Mouse (Mus musculus): Measurements from ENCODE around the gene Lrrc8d.
"Not testable (repeated sequence)": the region's sequence is repeated elsewhere in the genome, so short reads cannot be mapped to it uniquely, and the experiment has no call there.

The Lrrc8d gene

DNA sequence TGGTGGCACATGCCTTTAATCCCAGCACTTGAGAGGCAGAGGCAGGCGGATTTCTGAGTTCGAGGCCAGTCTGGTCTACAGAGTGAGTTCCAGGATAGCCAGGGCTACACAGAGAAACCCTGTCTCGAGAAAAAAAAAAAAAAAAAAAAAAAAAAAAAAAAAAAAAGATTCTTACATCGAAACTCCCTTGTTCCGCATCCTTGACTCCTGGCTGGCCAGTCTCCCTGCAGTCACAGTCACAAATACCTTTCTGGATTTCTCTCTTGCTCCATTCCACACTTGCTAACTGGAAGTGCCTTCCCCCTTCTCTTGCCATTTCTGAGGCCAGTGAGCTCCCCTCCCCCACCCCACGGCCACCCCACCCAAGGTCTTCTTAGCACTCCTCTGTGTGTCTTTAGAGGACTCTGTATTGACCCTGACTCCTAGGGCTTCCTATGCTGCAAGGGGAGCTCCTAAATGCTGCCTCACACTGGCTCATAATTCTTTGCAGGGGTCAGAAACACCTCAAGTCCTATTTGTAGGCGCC, 13.9 kb upstream of the Lrrc8d start:
- not testable (repeated sequence) for DNase-seq

DNA sequence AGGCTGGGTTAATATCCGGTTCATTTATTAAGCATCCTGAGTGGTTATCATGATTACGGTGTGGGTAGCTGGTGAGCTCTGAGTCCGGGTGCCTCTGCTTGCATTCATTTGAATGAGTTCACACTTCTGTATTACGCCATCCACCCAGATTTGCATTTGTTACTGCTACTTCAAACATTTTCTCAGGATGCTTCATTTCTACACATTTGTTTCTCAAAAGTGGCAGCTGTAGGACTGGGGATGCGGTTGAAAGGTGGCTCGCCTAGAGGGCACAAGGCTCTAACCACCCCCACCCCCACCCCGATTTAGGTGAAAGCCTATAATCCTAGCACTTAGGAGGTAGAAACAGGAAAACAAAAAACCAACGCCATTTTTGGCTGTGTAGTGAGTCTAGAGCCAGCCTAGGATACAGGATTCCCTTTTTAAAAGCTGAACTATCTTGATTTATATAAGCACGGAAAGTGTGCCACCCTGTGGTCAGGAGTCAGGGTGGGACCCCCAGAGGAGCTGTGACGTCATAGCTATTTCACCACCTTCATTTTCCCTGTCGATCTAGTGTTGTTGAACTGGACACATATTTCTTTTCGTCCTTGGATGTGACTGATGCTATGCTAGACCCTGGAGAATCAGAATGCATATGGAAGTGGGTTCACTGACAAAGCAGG, 13.3 kb upstream of the Lrrc8d start:
- DNase-seq: no peak

DNA sequence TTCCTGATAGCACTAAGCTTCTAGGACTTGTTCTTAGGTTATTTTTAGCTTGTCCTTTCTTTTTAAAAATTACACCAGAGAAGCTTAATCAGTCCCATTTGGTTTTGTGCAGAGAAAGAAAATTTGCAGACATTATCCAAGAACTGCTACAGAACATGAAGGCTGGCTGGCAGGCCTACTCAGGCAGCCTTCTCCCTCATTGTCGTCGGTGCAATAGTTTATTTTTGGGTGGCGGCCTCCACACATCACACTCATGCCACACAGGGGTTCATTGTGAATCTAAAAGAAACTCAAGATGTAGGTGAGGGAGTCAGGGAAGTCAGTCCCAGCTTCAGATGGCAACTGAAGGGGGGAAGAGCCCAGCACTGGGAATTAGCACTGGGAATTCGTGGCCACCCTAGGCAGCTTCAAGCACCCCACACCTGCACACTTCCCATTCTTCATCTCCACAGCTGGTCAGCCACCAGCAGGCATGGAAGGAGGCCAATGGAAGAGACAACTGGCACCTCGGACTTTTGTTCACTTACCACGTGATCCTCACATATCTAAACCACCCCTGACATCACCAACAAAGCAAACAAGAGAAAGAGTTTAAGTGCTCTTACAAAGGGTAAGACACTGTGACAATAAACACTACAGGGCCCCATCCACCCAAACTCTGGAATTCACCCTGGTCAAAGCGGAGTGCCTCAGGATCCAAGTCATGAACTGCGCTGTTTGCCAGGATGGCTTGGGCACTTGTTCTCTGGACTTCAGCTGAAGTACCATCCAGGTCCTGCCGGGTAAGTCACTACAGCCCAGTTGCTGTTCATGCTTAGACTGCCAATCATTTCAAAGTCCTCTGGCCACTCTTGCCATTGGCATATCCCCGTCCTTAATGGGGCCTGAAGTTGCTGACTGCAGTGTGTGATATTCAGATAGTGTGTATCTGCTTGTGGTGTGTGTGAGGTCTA, 9.0 kb upstream of the Lrrc8d start:
- no peak for DNase-seq

DNA sequence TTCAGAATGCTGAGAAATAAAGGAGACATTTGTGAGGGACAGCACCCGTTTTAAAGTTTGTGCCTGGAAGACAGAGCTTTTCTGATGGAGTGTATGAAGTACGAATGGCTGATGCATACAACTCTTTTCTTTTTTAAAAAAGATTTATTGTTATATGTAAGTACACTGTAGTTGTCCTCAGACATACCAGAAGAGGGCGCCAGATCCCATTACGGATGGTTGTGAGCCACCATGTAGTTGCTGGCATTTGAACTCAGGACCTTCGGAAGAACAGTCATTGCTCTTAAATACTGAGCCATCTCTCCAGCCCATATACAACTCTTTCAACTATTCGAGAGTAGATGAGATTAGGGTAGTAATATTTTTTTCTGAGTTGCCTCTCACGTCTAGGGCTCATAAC, 8.1 kb upstream of the Lrrc8d start:
- DNase-seq: peak; percentile 56

DNA sequence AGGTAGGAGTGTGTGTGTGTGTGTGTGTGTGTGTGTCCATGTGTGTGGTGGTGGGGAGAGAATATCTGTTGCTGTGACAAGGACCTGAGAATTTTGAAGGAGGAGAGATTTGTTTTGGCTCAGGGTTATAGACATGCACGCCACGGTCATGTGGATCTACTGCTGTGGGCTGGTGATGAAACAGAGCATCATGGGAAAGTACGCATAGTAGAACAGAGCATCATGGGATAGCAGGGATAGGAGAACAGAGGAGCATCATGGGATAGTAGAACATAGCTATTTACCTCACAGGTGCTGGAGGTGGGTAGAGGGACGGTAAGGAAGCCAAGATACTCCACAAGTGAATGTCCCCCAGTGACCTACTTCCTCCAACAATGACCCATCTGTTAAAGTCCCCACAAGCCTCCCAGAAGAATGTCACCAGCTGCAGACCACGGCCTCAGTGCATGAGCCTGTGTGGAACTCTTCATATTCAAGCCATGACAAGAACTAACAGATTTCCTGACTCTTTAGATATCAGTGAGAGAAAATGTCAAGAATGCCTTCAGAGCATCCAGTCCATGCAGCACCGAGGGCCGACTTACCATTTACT, 5.3 kb upstream of the Lrrc8d start:
- no peak for DNase-seq

DNA sequence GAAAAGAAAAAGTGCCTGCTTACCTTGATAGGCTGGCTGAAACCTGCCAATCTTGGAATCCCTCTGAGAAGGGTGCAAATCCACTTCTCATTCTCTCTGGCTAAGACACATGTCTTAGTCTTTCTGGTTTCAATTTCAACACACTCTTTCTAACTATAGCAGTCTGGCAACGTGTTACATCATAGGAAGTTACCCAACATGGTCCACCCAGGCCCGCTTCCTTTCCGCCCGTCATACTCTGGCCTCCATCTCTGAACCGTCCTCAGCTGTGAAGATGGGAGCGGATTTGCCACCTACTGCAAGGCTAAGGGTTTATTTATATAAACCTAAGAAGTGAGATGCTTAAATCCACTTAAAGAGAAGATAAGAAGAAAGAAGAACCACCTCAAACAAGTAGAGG, 3.7 kb upstream of the Lrrc8d start:
- no peak for DNase-seq

DNA sequence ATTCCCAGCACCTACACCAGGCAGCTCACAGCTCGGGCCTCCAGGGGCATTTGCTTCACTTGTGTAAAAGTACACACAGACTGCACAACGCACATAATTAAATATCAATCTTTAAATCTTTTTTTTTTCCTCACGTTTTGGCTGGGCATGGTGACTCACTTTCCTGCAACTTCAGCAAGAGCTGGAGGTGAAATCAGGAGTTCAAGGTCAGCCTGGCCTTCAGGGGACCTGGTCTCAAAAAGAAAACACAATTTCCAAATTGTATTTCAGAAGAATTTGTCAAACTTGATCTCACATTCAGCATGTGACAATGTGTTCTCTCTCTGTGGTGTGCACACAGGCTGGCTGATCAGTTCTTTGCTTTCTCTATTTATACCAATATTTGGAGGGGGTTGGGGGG, 1.9 kb upstream of the Lrrc8d start:
- no peak for DNase-seq

DNA sequence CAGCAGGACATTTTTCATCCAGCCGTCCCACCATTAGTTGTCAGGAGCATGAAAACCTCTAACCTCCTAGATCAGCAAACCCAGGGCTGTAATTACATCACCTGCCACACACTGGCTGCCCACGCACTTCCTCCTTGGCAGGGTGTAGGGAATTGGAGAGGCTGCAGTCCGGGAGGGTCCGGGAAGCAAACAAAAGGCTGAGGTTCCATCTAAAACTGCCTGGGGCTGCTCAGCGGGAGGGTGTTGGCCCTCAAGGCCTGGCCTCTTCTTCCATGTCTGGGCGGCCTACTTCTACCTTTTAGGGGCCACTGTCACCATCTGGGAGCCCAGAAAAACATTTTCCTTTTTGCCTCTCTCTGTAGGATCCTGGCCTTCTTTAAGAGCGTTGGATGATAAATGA, 1.1 kb upstream of the Lrrc8d start:
- DNase-seq: no peak

DNA sequence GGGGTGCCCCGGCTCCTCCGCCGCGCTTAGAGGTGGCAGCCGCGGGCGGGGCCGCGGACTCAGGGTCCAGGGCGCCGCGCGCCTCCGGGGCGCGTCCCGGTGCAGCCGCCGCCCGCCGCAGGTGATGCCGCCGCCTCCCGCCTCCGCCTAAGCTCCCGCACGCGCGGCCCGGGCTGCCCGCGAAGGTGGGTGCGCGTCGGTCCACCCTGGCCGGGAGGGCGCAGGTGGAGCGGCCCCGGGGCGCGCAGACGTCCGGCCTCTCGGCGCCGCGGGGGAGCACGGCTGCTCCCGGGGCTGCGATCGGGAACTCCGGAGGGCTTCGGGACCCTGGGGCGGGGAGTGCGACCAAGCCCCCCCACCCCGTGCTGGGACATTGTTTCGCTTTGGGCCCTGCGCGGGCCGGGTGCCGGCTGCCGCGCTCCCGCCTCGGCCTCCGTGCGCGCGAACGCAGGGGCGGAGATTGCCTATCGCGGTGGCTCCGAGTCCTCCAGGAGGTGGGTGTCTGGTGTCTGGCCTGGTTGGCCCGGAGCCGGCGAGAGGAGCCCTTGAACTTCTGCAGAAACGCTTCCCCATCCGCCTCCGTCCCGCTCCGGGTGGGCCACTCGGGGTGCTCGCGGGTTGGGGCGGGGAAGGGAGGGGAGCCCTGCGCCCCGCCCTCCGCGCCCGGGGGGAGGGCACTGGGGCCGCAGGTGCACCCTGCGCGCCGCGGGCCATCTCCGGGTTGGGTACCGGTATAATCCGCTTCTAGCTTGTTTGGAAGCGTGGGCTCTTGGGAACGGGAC, 492 bp downstream of the Lrrc8d start:
- DNase-seq: peak; percentile 76

DNA sequence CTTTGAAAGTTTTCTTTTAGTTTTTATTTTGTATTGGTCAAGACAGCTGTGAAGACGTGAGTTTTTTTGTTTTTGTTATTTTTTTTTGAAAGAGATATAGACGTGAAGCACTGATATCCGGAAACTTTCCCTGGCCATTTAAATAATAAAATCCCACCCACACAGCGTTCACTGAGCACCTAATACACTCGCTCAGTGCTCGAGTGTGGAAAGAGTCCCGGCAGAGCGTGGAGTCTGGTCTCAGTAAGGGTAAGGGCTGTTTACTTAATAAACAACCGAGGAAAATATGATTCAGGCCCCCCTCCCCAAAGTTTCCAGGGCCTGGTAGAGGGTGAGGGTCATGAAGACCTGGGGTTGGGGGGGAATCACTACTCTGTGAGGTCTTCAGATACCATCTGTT, 1.6 kb downstream of the Lrrc8d start:
- no peak for DNase-seq

DNA sequence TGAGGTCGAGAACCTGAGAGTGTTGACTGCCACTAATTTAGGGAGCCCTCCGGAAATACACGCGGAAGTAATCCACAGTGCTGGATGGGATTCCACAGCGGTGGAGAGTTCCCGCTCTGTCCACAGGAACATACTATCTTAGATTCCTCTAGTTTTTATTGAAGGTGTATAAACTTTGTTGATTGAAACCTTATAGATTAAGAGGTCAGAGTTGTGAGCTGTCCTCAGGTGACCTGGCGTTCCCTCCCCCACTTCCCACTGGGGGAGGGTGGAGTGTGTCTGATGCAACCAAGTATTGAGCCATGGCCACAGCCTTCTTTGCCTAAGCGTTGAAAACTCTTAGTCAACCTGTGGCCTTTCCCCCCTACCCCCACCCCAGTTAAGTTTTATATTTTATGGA, 2.1 kb downstream of the Lrrc8d start:
- DNase-seq: peak; percentile 54

DNA sequence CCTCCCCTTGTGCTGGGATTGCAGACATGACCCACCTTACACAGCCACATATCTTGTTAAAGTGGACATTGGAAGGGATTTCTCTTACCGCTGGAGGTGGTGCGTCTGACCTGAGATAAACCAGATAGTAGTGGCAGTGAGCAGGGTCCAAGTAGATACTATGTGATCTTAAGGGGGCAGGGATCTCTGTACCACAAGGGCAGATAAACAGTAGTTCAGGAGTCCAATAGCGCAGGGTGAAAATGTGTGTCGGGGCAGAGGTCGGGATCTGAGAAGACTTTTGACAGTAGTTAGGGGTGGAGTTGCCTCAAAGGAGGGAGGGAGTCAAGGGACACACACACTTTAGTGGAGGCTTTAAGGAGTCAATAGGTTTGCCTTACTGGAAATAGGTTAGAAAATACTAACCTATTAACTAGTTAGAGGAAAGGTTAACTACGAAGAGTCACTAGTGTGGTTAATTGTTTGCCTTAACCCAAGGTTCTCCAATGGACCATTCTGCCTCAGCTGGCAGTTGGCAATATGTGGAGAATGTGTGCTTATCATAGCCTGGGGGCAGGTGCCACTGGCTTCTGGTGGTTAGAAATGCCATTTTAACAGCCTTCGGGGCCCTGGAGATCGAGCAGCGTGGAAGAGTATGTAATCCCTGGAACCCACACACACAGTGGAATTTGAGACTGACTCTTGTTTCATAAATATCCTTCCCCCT, 3.0 kb downstream of the Lrrc8d start:
- DNase-seq: no peak

DNA sequence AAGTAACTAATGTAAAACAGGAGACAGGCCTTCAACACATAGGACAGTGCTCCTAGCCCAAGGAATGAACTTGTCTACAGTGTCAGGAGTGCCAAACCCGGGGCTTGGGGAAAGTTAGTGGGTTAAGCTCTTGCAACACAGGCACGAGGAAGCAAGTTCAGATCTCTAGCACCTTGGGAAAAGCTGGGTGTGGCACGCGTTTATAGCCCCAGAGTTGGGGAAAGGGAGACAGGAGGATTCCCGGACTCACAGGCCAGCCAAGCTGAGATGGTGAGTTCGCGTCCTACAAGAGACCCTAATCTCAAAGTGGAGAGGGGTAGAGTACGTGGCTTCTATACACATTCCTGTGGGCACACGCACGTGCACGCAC, 3.5 kb downstream of the Lrrc8d start:
- DNase-seq: no peak

DNA sequence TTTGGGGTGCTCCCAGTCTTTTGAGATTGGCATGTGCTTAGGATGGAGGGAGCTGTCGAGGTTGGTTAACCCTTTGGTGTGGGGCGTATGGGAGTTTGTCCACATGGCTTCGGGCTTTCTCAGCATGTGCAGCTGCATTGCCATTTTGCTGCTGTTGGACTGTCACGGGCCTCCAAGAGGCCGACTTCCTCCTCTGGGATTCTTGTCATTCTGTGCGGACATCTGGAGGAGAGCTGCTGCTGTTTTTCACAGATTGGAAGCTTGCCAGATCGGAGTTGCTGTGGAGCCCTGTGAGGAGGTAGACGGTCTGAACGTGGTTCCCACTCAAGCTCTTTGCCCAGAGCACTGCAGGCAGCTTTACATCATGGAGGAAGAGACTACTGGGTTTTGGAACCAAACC, 4.8 kb downstream of the Lrrc8d start:
- peak; percentile 21 for DNase-seq

DNA sequence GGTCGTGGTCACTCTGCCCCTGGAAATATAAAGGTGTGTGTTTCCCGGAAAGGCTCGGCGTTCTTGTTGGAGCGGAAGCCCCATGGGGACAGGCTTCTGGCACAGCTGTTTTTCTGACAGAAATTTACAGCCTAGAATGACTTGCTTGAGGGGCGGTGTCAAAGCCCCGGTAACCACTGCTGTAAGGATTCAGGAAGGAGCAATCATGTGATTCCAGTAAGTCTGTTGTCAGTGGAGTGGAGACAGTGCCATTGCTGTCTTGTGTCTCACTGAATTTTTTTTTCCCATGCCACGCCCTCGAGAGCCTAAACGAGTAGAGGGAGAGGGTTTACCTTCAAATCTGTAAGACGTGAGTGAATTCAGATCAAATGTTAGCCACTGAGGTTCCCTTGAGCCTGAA, 6.9 kb downstream of the Lrrc8d start:
- no peak for DNase-seq

DNA sequence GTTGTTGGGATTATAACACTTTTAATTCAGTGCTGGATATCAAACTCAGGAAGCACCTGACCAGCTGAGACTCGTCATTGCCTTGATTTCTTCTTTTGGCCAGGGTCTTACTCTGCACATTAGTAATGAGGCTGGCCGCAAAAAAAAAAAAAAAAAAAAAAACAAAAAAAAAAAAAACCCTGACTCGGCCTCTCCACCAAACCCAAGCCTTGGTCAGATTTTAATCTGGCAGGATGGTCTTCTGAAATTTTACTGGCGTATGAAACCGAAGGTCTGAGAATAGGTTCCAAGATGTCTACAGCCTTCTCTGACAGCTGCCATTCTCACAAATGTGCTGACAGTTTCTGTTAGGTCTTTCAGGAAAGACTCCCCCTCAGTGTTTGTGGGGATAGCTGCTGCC, 8.5 kb downstream of the Lrrc8d start:
- DNase-seq: no peak

DNA sequence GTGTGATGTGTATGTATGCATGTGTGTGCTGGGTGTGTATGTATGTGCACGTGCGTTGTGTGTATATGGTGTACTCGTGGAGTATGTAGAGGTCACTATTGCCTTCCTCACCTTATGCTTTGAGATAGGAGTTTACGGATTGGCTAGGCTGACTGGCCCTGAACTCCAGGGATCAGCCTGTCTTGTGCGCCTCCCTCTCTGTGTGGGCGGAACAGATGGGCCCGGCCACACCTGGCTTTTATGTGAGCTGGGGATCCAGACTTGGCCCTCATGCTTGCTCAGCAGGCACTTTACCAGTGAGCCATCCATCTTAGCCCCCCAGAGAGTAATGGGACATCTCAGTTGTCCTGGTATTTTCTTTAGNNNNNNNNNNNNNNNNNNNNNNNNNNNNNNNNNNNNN, 10.7 kb downstream of the Lrrc8d start:
- DNase-seq: no peak

DNA sequence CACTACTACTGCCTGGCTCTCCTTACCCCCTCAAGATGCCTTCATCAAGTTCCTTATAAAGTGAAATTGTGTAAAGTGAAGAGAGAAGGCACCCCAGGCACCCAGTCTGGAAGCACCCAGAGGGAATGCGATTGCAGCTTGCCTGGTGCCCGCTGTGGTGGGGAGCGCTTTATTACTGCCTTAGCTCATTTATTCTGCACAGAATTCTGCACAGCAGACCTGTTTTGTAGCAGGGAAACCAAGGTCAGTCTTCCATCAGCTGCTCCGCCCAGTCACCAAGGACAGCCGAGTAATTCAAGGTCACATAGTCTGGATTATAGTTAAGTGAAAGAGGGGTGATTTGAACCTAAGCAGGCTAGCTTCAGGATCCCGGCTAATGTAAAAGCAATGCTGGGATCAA, 14.7 kb downstream of the Lrrc8d start:
- DNase-seq: no peak

DNA sequence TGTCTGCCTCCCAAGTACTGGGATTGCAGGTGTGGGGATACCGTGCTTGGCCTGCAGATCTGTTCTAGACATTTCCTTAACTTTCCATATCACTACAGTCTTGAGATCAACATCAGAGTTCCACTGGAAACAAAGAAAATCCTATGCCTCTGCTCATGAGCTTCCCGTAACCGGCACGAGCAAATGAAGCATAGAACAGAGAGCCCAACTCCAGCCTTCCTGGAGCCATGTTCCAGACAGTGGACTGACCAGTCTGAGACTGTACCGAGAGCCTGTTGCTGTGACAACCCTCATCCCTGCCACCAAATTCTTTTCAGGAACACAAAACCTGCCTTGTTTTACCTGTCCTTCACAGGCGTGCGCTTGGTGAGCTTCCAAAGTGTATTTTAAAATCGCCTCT, 15.3 kb downstream of the Lrrc8d start:
- no peak for DNase-seq

DNA sequence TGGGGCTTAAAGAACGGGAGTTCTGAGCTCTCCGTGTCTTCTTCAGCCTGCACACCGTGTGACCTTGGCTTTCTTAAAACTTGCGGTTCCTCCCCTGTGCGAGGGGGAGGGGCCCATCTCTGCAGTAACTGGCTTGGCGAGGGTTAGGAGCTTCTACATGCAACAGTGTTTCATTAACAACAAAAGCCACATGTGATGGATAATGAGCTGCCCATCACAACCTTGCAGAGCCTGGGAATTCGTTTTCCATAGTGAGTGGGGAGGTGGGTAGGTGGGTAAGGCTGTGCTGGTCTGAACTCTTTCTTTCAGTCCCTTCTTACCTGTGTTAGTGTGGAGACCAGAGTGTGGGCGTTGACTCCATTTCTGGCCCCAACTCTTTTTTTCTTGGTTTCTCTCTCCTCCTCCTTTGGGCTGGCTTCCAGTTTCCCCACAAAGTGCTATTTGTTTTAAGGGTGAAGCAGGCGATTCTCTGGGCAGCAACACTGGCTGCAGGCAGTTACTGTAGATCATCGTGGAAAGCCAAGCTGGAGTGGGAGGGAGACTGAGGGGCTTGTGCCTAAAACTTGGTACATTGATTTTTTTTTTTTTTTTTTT, 15.9 kb downstream of the Lrrc8d start:
- peak; percentile 27 for DNase-seq

DNA sequence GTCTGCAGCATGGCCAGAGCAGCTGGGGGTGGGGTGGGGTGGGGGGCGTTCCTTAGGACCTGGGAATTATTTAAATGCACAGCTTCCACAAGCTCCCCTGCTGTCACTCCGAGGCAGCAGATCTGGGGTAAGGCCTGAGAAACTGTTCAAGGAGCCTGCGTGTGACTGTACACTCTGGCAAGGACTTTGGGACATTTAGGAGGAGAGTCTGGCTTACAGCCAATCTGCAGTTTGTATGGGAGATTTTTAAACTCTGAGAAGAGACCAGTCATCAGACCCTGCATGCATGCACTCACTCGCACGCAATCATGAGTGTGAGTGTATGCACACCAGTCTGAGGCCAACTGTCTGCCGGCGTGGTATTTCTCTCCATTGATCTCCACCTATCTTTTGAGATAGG, 17.5 kb downstream of the Lrrc8d start:
- DNase-seq: no peak

DNA sequence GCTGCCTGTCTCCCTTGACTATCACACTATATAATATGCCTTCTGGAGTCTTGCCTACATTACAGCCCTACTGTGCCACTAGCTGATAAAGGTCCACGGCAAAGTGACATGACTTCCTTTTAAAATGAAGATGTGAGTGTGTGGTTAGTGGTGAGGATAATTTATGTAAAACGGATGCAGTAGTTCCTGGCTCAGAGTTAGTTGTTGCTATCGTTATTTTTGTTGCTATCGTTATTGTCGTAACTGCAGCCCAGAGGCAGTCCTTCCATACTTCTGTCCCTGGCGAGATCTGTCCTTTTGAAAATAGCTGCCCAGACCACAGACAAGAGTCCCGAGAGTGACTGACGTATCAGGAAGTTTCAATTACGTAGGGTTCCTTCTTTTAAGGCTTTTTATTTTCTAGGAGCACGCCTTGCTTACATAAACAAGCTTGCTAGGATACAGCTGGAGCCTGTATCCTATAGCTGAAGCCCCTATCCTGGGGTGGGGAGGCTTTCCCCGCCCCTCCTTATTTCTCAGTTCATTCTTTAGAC, 18.4 kb downstream of the Lrrc8d start:
- DNase-seq: no peak

Measured in liver (tissue).